Mouse (Mus musculus) stomach, embryonic 16.5 days (tissue): ENCODE data around the gene Cachd1. TPM values are rescaled to one million over a fixed set of nuclear protein-coding genes. Genes with fewer than 3 reads are reported as not detected.

Source experiments
- ATAC-seq: fragments of 200-750 bp; cut with Nextera tagmentation; 2 replicates; pipeline ENCODE4 v1.8.0; 2017; ENCODE audit warnings: moderate number of reproducible peaks, moderate TSS enrichment; ENCODE audit not compliant: insufficient read depth, low FRiP score
- H3K27ac ChIP-seq: fragments of 300-500 bp; sonication (generic); 2 replicates; pipeline ENCODE4 v1.5.1; 2014; ENCODE audit warnings: low read length
- H3K27me3 ChIP-seq: fragments of 300-500 bp; sonication (generic); 2 replicates; pipeline ENCODE4 v1.6.1; 2014; ENCODE audit warnings: low read length, control low read depth, mixed read lengths; ENCODE audit not compliant: control insufficient read depth, insufficient read depth
- H3K36me3 ChIP-seq: fragments of 300-500 bp; sonication (generic); 2 replicates; pipeline ENCODE4 v1.6.1; 2014; ENCODE audit warnings: low read length; ENCODE audit not compliant: control insufficient read depth, insufficient read depth
- H3K4me1 ChIP-seq: fragments of 300-500 bp; sonication (generic); 2 replicates; pipeline ENCODE4 v1.6.1; 2014; ENCODE audit warnings: low read length, control low read depth, mixed read lengths; ENCODE audit not compliant: control insufficient read depth, insufficient read depth
- H3K4me2 ChIP-seq: fragments of 300-500 bp; sonication (generic); 2 replicates; pipeline ENCODE4 v1.6.1; 2014; ENCODE audit warnings: low read depth, low read length, mixed read lengths
- H3K4me3 ChIP-seq: fragments of 300-500 bp; sonication (generic); replicated peaks from 2 replicates; pipeline ENCODE4 v1.5.1; 2014; ENCODE audit warnings: mild to moderate bottlenecking, low read length
- H3K9ac ChIP-seq: fragments of 300-500 bp; sonication (generic); 2 replicates; pipeline ENCODE4 v1.6.1; 2014; ENCODE audit warnings: low read length
- H3K9me3 ChIP-seq: fragments of 300-500 bp; sonication (generic); replicated peaks from 2 replicates; pipeline ENCODE4 v1.6.1; 2016; ENCODE audit warnings: low read length, control low read depth; ENCODE audit not compliant: control insufficient read depth
- WGBS: fragments of 180-500 bp; shearing (Covaris S2); extraction: QIAGEN DNeasy Blood & Tissue Kit; methylation state at CpG from one replicate; pipeline ENCODE4 v1.1.7; 2014; 5-methylcytosine and 5-hydroxymethylcytosine counted together
- polyA plus RNA-seq: library from polyadenylated mRNA; unstranded; fragments of >200 nt; fragmentation: Nextera tagmentation; extraction: Ambion mirVana; gene quantifications from 2 replicates; pipeline ENCODE4 v1.2.1, GENCODE M21; 2015

Gene Cachd1
- polyA plus RNA-seq, 1 experiment from 2014 or later, result 7.2 TPM

DNA sequence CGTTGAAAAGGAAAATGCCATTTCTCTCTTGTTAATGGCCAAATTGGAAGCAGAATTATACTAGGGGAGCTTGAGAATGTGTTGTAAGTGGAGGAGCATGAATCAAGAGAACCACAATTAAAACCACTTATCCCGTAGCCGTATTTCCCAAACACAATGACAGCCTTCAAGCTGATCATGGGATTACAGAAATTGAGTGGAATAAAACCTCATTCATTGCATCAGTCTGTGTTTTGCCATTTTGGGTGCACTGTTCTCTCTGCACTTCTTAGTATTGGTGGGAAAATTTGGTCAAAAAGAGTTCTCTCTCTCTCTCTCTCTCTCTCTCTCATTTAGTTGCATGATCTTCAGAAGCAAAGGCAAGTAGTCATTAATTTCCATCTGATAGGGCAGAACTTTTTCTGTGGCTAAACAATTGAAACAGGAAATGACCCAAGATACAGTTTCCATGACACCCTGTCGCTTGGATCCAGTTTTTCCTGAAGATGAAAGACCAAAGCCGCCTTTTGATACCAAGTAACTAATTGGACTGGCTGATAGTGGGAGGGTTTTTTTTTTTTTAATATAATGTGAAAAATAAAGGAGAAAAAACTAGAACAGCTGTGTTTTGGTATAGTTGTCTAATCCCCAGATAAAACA, 34.7 kb downstream of the Cachd1 start:
- Histone ChIP-seq H3K36me3 (no peaks in the 10 kb centered on the region), H3K4me3 (no peak overlapping the region), H3K9ac (no peak overlapping the region), H3K4me1 (peaks cover 11% of the 10 kb centered on the region), H3K27me3 (no peaks in the 10 kb centered on the region), H3K27ac (no peak overlapping the region), H3K4me2 (peak overlapping the region; percentile 37; the same call in 1 of the 2 replicates), H3K9me3 (no peaks in the 10 kb centered on the region)
- ATAC-seq, result no peak
- 32% methylated on average over 5 of the region's 5 CpGs for WGBS

DNA sequence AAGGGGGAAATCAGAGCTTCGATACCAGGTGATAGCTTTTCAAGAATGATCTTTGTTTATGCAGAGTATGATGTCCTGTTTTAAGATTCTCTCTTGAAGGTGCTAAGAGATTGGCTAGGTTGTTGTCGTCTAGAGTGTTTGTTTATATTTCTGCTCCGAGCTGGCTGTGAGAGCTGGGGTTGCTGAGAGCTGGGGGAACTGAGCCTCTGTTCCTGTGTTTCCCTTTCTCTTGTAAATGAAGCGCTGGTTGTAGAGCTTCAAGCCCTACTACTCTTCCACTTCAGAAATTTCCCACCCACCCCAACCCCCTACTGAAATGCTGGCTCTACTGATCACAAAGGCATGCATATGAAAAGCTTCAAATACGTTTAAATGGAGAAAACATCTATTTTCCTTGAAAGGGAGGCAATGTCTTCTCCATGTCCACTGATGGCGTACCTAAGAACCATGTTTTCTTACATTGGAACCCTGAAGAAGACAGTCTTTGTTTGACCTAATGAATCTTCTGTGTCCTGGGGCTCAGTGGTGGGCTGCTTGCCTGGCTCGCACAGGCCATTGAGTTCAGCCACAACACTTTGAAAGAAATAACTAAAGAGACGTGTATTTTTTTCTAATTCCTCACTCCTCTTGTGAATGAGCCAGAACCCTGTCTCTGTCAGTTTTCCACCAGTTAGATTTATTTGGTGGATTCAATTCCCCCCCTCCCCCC, 35.5 kb downstream of the Cachd1 start:
- H3K4me3 ChIP-seq, result no peak overlapping the region
- WGBS, result 43% methylated on average over 8 of the region's 8 CpGs
- no peak overlapping the region for H3K27ac ChIP-seq
- H3K36me3 ChIP-seq, result no peaks in the 10 kb centered on the region
- H3K27me3 ChIP-seq, result no peaks in the 10 kb centered on the region
- H3K4me1 ChIP-seq, result peaks cover 11% of the 10 kb centered on the region
- H3K9ac ChIP-seq, result no peak overlapping the region
- no peak for ATAC-seq
- no peaks in the 10 kb centered on the region for H3K9me3 ChIP-seq
- peak overlapping the region; percentile 37 for H3K4me2 ChIP-seq

DNA sequence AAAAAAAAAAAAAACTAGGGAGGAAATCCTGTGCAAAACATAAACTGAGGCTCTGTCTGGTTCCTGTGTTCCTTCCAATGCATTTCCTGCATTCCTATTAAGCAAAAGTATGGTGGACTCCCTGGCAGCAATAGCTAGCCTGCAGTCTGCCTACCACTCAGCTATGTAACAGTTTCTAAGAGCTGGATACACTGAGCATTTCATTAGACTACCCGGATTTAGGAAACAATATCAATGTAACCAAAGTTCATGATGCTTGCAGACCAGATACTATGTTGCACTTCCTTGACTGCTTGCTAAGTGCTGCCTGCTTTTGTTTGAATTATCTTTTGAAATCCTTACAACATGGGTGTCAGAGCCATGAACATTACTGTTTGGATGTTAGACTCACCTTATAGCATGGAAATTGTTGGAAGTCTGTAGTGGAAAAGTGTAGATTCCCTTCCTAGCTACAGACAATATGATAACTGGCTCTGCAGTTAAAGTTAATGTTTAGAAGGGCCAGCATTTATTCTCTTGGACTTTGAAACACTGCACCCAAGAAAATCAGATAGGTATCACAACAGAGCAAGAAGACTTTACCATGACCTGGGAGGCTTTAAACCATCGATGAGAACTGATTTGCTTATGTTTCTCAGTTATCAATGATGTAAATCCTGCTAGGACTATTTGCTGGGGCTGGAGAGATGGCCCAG, 37.4 kb downstream of the Cachd1 start:
- ATAC-seq, result no peak
- Histone ChIP-seq H3K9ac (no peak overlapping the region), H3K4me3 (no peak overlapping the region), H3K4me2 (no peak overlapping the region), H3K27ac (no peak overlapping the region), H3K27me3 (no peaks in the 10 kb centered on the region), H3K36me3 (no peaks in the 10 kb centered on the region), H3K4me1 (peaks cover 11% of the 10 kb centered on the region), H3K9me3 (no peaks in the 10 kb centered on the region)
- WGBS, result 62% methylated on average over 2 of the region's 2 CpGs

DNA sequence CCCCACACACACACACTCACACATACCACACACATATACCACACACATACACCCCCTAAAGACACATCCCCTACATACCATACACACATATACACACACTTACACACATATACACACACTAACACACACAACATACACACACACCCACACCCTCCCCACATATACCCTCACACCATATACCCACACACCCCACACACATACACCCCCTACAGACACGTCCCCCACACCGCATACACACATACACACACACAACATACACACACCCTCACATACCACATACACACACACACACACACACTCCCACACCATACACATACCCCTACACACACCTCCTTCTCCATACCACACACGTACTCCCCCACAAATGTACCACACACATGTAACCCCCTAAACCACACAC, 42.8 kb downstream of the Cachd1 start:
- Histone ChIP-seq H3K9ac (no peak overlapping the region), H3K4me3 (no peak overlapping the region), H3K27me3 (no peaks in the 10 kb centered on the region), H3K36me3 (no peaks in the 10 kb centered on the region), H3K4me2 (no peak overlapping the region), H3K4me1 (peaks cover 10% of the 10 kb centered on the region; the same call in 1 of the 2 replicates), H3K27ac (no peak overlapping the region), H3K9me3 (0 out of 2 replicates have a peak, but pooled peaks cover 3% of the 10 kb centered on the region)
- WGBS, result 89% methylated on average over 3 of the region's 3 CpGs
- ATAC-seq, result no peak

DNA sequence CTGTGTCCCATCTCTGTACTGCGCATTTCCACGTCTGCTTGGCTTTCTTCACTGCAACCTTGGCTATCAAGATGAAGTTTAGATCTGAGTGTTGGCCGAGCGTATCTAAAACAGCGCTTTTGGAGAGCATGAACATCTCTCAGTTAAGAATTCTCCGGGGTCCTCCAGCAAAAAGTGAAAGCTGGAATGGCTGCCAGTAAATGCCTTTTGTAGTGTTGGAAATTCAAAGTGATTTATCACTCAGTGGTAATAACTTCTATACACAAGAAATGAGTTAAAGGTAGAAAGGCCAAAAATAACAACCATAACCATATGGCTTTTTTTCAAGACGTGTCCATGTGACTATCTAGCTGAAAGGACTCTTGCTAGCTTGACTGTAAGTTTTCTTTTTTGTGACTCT, 46.1 kb downstream of the Cachd1 start:
- H3K36me3 ChIP-seq, result no peaks in the 10 kb centered on the region
- H3K9ac ChIP-seq, result no peak overlapping the region
- ATAC-seq, result peak; percentile 58; the same call in 1 of the 2 replicates
- H3K27ac ChIP-seq, result peak overlapping the region; percentile 28; the same call in 1 of the 2 replicates
- H3K9me3 ChIP-seq, result peaks cover 6% of the 10 kb centered on the region; the same call in 1 of the 2 replicates
- 53% methylated on average over 7 of the region's 7 CpGs for whole genome bisulfite sequencing
- no peak overlapping the region for H3K4me3 ChIP-seq
- H3K4me1 ChIP-seq, result peaks cover 10% of the 10 kb centered on the region
- no peaks in the 10 kb centered on the region for H3K27me3 ChIP-seq
- peak overlapping the region; percentile 3; the same call in 1 of the 2 replicates for H3K4me2 ChIP-seq

DNA sequence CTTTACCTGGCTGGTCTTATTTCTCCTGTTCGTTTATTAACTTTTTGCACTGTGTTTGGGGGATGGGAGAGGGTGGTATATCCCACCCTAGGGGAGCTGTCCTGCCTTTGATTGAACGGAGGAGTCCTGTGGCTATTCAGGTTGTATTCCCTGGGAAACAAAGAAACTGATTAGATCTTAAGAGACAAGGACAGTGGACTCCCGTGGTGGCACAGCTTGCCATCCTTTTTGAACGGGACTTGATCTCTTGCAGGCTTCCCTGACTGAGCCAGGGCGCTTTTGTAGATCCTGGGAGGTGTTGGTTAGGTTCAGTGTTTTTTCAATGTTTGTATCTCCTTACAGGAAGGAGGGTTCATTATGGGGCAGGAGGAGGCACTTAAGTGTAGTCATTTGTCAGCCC, 50.9 kb downstream of the Cachd1 start:
- ATAC-seq, result no peak
- peaks cover 3% of the 10 kb centered on the region; the same call in 1 of the 2 replicates for H3K9me3 ChIP-seq
- H3K27ac ChIP-seq, result no peak overlapping the region
- peaks cover 14% of the 10 kb centered on the region for H3K4me1 ChIP-seq
- H3K27me3 ChIP-seq, result no peaks in the 10 kb centered on the region
- H3K4me3 ChIP-seq, result no peak overlapping the region
- H3K9ac ChIP-seq, result no peak overlapping the region
- H3K4me2 ChIP-seq, result no peak overlapping the region
- 28% methylated on average over 5 of the region's 5 CpGs for WGBS
- no peaks in the 10 kb centered on the region for H3K36me3 ChIP-seq

DNA sequence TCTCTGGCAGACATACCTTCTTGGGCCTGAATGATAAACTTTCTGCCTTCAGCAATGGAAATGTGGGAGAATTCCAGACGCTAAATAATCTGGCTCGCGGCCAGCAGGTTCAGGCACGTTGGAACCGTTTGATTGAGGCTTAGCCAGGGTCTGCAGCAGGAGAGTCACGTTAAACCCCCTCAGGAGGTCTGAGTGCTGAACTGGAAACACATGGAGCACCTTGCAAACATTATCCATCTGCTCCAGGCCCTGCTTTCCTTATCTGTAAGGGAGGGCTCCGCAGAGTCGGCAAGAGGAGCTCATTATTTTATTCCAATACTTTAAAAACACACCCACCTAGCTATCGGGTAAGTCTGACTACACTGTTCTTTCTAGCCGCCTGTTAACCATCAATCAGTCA, 52.3 kb downstream of the Cachd1 start:
- WGBS, result 11% methylated on average over 10 of the region's 10 CpGs
- ATAC-seq, result no peak
- Histone ChIP-seq H3K27ac (no peak overlapping the region), H3K9me3 (peaks cover 3% of the 10 kb centered on the region; the same call in 1 of the 2 replicates), H3K36me3 (no peaks in the 10 kb centered on the region), H3K4me2 (no peak overlapping the region), H3K9ac (no peak overlapping the region), H3K27me3 (no peaks in the 10 kb centered on the region), H3K4me1 (peaks cover 14% of the 10 kb centered on the region), H3K4me3 (no peak overlapping the region)

DNA sequence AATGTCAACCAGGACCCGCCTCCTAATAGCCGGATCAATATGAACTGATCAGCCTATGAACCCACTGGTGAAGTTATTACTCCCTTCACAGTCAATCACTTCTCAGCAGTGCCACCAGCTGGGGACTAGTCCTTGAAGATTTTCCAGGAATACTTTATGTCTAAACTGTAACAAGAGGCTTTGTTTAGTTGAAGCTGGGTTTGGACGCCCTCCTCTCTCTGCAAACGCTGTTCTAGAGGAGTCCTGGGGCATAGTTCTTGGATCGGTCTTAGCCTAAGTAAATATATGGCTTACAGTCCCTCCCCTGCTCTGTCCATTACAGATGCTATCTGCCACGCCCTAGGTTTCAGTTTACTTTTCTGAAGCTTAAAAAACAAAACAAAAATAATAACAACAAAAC, 60.7 kb downstream of the Cachd1 start:
- no peak for ATAC-seq
- Histone ChIP-seq H3K9me3 (no peaks in the 10 kb centered on the region), H3K36me3 (no peaks in the 10 kb centered on the region), H3K4me3 (no peak overlapping the region), H3K4me2 (no peak overlapping the region), H3K9ac (no peak overlapping the region), H3K27ac (no peak overlapping the region; the same call in 1 of the 2 replicates), H3K4me1 (peaks cover 18% of the 10 kb centered on the region; the same call in 1 of the 2 replicates), H3K27me3 (no peaks in the 10 kb centered on the region)
- WGBS, result 40% methylated on average over 6 of the region's 6 CpGs

DNA sequence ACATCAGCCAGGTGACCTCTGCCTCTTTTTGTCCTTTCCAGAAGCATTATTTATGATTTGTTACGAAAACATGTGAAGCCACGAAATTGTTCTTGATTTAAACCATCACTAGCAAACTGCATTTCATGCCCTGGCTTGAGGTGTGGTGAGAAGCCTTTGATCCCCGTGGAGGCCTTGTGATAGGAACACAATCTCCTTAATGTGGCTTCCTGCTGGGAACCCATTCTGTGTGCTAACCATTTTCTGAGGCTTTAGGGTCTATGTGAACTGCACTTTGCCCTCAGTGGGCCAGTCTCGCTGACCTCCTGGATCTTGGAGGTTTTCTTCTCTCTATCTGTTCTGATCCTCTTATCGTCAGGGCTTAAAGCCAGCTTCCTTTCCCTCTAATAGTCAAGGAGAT, 66.2 kb downstream of the Cachd1 start:
- Histone ChIP-seq H3K4me2 (no peak overlapping the region), H3K4me1 (peaks cover 8% of the 10 kb centered on the region; the same call in 1 of the 2 replicates), H3K36me3 (no peaks in the 10 kb centered on the region), H3K4me3 (no peak overlapping the region), H3K9me3 (no peaks in the 10 kb centered on the region), H3K9ac (no peak overlapping the region), H3K27me3 (no peaks in the 10 kb centered on the region), H3K27ac (no peak overlapping the region)
- ATAC-seq, result no peak
- 63% methylated on average over 5 of the region's 5 CpGs for WGBS
